Mouse (Mus musculus): ENCODE data around the gene Psapl1.
A peak's percentile ranks its signal among the peaks of the same experiment; 100 is the strongest.

The Psapl1 gene

GRCm38 (mm10) chr5:36203916-36204315 lies at the start of gene Psapl1:
Gene Psapl1 (plus strand): TSS chr5:36204021.
- no peak for DNase-seq

DNA sequence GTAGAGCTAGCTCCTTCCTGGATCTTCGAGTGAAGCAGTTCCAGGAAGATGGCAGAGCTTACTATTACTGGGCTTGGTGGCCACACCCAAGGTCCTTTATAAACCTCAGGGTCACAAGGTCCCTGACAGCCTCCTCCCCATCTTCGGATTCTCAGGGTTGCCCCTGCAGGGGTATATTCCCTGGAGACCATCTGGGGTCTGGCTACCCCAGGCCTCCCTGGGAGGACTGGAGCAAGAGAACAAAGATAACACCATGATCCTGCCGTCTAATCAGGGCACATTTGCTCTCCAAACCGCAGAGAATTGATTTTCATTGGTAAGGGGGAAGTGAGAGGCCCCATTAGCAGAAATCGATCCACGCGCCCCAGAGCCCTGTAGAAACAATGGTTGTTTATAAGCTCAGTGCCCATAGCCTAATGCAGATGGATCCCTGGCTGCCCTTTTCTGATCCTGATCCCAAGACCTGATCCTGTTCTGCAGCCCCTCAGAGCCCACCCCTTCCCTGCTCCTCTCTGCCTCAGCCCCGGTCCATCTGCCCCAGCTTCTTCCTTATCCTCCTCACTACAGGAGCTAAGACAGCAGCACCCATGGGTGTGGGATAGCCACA lies 48.8 kb upstream of the Psapl1 start:
- no peak for DNase-seq

DNA sequence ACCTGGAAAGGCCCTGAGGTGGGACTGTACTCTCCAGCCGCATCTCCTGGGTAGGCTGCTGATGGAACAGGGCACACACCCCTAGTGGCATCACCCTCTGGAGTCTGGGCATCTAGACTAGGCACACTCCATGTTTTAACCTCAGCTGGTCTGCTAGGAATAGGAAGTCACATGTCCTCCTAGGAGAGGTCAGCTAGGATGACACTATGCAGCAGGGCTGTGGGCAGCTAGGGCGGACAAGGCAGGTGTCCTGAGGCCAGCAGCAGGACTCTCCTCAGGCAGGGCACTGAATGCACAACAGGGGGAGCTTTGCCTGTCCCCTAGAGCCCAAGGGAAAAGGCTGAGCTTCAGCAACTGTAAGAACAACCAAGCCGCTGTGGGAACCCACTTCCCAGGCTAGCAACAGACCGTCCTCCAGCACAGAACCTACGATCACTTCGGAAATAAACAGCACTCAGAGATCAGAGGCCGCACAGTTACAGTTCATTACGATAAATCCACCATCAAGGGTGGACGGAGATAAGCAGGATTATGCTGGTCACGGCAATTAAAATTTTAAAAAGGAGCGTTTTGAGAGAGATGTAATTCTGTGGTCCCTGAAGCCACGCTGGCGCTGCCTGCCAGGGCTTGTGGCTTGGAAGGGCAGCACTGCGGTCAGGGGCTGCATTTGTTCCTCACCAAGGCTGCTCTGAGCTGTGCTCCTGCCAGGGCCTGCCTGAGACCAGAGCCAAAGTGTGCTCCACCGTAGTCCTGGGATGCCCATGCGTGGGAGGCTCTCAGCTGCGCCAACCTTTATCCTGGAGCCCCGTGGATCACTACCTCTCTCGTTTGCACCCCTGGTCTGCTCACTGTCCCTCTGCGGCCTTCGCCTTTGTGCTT lies 38.2 kb upstream of the Psapl1 start:
- no peak for DNase-seq

DNA sequence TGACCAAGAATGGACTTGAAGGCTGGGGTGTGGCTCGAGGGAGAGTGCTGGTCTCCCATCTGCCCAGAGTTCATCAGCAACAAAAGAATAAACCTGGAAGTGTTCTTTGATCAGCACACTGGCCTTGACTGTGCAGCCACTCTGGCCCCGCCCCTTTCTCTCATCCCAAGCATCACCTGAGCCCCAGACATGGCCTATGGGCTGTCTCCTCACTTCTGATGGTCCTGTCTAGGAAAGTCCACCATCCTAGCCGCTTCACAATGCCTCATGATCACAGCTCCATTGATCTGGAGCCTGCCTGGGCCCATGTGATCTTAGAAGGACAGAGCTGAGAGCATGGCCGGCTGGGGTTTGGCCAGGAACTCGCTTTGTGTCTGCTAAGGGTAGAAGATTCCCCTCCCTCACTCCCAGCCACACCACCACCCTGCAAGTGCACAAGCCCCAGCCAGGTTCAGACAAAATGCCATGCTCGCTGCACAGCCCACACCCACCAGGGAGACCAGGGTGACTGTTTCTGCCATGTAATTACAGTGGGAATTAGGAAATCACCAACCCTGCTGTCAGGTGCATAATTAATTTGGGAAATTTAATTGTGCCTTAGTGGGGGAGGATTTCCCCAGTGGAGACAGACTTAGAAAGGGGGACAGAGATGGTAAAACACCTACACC lies 37.3 kb upstream of the Psapl1 start:
- no peak for DNase-seq

DNA sequence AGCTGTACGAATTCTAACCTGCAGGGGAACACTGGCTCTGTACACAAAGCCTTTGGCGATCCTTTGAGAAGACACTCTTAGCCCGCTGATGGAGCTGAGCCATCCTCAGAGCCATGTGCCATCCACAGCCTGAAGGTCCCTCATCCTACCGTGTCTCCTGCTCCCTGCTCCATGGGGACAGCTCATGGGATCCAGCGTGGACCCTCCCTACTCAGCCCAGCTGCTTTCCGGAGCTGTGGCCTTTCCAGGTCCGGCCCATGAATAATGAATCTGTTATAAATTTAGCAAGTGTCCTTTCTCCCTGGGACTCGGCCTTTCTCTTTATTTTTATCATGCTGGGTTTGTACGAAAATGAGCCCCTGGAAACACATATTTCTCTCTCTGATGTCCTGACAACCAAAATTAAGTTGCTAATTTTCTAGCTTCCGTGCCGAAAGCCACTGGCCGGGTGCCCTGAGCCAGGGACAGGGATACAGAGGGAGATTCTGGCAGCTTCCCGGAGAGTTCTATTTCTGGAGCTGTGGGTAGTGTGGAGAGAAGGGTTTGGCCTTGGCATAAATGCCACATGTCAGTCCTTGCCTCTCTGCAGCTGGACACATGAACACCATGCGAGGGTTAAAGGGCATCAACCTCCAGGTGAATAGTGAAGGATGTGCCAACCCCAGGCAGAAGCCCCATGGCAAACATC lies 34.7 kb upstream of the Psapl1 start:
- peak; percentile 30 for DNase-seq

DNA sequence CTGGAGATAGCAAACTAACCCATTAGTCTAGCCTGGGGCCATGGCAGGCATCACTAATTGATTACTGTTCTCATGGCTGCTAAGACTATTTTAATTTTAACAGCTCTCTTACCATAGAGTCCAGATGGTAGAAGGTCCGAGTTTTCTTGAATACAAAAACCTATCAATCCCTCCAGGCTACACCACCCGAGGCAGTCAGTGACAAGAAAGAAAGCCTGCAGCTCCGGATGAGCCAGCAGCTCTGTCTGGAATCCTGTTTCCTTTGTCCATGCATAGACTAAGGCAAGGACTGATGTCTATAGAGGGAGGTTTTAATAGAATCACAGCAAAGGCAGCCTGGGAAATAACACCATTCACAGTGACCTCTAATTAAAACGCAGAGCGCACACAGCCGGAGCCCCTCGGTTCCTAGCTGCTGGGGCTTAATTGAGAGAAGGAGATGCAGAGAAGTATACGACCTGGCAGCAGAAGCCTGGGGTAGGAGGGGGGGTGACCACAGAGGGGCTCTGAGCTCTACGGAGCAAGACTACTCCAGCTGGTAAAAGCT lies 29.2 kb upstream of the Psapl1 start:
- DNase-seq, result no peak

DNA sequence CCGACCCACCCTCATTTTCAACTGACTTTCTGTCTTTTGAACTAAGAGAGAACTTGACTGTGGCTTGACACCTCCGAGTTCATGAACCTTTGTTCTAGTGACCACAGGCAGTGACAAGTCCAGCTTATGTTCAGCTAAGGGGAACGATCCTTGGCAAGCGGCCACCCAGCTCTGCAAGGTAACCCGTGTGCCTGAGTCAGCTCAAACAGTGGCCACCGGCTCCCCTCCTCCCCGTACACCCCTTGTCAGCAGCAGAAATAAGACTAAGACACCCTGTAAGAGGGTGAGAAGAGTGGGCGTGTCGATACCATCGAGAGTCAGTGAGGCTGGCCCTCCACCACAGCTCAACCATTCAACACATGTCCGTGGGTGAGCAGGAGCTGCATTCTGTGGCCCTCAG lies 27.4 kb upstream of the Psapl1 start:
- DNase-seq, result no peak

DNA sequence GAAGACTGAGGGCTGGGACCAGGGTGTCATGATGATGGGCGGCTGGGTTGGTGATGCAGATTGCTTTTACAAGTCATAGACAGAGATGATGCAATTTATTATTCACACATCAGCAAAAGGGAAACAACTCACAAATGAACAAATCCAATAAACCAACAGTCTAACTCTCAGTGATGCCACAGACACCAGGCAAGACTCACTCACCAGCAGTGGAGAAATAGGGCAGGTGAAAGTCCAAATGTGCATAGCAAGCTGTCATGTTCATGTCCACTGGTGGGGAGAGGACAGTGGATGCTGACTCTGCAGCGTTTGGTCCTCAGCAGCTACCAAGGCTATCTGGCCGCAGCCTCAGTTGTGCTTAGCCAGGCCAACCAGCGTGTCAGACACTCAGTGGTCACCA lies 26.9 kb upstream of the Psapl1 start:
- no peak for DNase-seq

DNA sequence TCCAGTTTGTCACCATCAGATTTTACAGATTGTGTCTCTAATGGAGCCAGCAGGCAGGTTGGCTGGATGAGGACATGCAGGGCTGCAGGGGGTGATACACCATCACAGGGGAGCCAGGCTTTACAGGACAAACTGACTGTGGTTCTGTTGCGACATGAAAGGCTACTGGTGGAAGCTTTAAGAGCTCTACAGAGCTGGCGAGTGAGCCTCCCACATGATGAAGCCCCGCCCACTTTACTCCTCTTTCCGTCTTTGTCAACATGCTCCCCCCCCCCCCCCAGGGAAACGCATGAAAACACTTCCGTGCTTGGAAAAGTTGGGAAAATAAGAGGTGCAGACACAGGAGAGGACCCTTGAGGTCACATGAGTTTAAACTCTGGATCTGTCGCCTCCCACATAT lies 25.6 kb upstream of the Psapl1 start:
- peak; percentile 21 for DNase-seq

DNA sequence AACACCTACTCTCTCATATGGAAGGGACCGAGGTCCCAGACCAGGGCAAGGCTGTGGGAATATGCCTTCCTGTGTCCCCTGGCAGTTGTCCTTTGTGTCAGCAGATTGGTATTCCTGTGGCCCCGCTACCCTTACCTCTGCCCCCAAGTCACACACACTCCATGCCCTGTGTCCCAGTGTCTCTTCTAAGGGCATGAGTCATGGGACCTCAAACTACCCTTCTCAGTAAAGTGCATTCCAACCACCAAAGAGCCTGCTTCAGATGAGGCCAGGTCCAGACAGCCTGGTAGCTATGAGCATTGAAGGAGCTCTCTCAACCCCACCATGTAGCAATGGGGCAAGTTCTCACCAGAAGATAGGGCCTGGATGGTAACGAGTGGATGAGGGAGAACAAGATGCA lies 25.0 kb upstream of the Psapl1 start:
- DNase-seq, result no peak

DNA sequence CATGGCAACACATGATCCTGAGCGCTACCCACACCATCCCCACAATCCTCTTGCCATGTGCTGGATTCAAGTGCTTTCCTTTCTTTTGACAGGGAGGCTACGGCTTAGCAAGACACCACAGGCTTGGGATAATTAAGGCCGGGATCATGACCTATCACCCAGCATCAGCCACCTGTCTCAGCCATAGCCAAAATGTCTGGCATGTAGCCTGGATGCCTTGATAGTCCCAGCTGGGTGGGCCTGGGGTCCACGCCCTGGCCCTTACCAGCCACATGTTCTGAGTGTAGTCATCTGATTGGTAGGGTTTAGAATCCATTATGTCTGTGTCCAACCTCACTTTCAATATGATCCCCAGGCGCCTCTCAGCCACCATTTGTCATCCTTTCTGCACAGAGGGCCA lies 24.1 kb upstream of the Psapl1 start:
- DNase-seq, result no peak

DNA sequence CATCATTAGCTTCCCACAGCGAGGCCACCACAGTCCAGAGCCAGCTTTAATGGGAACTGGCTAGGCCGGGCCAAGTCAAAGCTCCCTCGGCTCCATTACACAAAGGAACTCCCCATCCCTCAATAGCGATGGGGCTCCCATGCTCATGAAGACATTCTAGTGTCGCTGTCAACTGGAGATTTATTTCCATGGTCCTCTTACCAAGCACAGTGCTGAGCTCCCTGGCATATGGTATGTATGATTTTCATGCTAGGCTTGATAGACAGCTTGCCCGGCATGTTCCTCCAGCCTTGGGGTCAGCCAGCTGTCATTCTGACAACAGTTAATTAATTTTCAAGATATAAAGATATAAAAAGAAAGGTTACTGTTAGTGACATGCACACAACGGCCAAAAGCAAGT lies 21.5 kb upstream of the Psapl1 start:
- no peak for DNase-seq

- DNase-seq, result no peak
Observed at GRCm38 (mm10) chr5:36186294-36187053, 17.3 kb upstream of the Psapl1 start.

GRCm38 (mm10) chr5:36188310-36188709 lies 15.5 kb upstream of the Psapl1 start:
- peak; percentile 30 for DNase-seq

DNA sequence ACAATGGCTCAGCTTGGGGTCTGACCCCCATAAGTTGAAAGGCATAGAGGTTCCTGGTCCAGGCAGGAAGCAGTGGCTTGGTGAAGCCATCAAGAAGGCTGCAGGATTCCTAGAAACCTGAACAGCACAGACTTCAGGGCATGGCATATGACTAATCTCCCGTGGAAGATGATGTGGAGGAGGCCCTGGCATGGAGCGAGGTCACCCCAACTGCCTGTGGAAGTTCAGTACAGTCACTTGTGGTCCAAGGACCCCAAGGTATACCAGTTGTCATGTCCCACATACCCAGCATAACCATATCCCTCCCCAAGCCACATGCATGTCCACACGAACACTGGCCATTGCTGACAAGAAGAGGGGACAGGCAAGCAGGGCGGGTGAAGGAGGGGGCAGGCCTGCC lies 12.5 kb upstream of the Psapl1 start:
- no peak for DNase-seq

- no peak for DNase-seq
Observed at GRCm38 (mm10) chr5:36191876-36192275, 11.9 kb upstream of the Psapl1 start.

- DNase-seq, result no peak
Observed at GRCm38 (mm10) chr5:36192677-36193076, 11.1 kb upstream of the Psapl1 start.

DNA sequence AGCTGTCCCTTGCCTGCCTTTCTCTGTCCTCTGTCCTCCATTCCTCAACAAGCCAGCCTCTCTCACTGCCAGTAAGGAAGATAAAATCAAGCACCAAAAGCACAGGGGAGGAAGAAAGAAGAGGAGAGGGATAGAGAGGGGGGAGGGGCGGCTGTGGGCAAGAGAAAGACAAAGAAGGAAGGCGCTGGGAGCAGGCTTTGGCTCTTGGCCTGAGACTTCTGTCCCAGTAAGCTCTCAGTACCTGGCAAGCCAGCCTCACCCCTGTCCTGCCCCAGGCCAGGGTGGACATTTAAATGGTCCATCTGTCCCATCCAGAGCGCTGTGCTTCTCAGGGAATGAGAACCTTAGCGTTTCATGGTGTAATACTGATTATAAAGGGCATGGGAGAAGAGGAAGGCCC lies 9.2 kb upstream of the Psapl1 start:
- DNase-seq, result no peak

DNA sequence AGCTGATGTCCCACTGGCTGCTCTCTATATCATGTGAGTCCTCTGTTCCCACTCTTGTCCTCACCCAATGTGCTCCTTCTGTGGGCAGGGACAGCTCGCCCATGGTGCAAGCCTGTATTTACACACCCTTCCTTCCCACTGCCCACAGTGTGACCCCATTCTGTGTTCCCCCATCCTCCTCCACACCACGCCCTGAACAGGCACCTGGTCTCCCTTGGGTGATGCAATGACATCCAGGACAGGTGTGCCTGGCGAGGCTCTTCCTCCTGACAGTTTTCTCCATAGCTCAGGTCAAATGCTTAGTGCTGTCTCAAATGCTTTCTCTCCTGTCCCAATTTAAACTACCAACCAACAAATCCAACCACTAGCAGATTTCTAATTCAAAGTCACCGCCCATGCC lies 8.4 kb upstream of the Psapl1 start:
- no peak for DNase-seq

DNA sequence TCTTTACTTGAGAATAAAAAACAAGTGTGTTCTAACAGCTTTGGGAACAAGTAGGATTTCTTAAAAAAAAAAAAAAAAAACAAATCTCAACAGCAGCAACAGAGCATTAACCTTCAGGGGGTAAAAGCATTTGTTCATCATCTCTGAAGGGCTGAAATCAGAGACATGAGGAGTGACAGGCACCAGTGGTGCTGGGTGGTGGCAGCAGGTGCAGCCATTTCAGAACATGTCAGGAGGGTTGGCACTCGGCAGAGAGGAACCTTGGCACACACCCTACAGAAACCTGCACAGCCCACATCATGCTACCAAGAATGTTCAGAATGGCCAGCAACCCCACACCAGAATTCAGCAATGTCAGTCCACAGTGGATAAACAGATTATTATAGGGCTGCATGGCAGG lies 4.3 kb upstream of the Psapl1 start:
- no peak for DNase-seq

DNA sequence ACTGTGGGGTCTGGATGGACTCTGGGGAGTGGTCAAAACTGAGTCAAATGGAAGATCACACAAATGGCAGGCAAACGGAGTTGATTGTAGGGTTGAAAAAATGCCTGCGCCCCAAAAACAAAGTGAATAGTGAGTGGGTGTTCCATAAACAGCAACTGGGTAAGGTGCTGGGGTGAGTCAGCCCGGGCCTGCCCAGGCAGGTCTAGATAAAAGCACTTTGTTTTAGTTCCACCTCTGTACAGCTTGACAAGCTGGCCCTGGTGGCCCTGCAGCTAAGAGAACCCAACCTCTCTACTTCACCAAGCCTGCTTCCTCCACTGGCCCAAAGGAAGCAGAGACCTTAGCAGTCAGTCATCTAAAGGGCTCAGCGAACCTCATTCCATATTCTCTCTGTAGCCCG lies 1.0 kb upstream of the Psapl1 start:
- DNase-seq, result no peak

DNA sequence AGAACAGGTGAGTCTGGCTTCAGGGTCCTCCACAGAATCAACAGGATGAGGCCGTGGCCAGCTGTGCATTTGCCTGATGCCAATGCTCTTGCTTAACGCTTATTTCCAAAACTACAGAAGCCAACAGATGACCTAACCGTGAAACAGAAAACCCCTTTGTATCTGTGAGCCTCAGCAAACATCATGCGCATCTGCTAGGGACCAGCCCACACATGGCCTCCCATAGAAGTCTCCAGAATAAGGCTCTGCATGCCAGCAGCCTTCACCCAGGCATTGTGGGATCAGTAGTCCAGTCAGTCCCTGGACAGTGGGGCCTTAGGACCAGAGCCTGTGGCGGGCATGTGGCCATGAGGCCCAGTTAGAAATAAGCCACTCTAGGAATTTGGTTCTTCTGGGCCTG lies 400 bp upstream of the Psapl1 start:
- DNase-seq, result no peak
